In the genomic region with DNA sequence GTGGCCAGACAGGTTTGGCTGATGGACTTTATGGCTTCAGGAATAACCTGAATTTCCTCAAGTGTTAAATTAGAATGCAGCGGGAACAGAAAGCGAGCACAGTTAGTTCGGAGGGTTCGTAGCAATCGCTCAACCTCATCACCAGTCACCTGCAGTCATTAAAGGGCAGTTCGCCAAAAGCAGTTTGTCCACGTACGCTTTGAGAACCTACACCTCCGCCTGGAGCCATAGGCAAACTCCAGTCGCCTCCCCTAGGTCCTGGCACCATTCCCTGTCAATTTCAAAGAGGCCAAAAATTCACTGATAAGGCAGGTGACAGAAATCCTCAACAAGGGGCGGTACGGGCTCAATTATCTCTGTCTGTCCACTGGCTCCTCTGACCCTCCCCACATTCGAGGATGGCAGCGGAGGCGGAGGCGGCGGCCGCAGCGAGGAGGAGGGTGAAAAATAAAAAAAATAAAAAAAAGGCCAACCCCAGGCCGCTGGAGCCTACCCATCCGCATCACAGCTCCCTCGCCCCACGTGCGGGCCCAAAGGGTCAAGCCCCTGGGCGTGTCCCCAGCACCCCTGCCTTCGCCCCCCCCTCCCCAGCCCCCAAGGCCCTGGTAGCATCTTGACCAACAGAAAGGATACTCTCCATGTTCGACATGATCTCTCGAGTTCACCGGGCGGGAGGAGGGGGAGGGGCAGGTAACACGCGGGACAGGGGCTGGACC, we compare ENCODE assay signal across 8 mouse cellular contexts. TPM values are rescaled to one million over a fixed set of nuclear protein-coding genes. Genes with fewer than 3 reads are reported as not detected.
DNase-seq lines count a peak whose midpoint lies in the region; TF ChIP-seq lines count a peak whose summit lies in the region.

No protein-coding gene starts in this region.

- no peak overlapping the region for H3ac ChIP-seq in myocyte (ENCODE audit: control insufficient read depth, insufficient read length)

- H3K79me2 ChIP-seq in liver, adult 2 months (ENCODE audit: control insufficient read depth, insufficient read depth, low read length): no peaks in the 10 kb centered on the region
- no peaks in the 10 kb centered on the region for H3K79me2 ChIP-seq in myocyte (ENCODE audit: control insufficient read depth, insufficient read depth)

- no peak overlapping the region for H3K27ac ChIP-seq in cortical plate, adult 2 months (ENCODE audit: insufficient read depth, low read length)
- no peak overlapping the region for H3K27ac ChIP-seq in kidney, adult 2 months (ENCODE audit: insufficient read depth, low read depth, low read length)
- H3K27ac ChIP-seq in liver, adult 2 months (replicated peaks; ENCODE audit: insufficient read depth, low read depth, low read length): no peak overlapping the region

- peak overlapping the region; percentile 67 for H3K4me2 ChIP-seq in myocyte (ENCODE audit: low read depth)

- peak overlapping the region; percentile 81 for H3K4me3 ChIP-seq in cortical plate, adult 2 months (ENCODE audit: insufficient read depth, low read length)
- peak overlapping the region; percentile 96 for H3K4me3 ChIP-seq in kidney, adult 2 months (ENCODE audit: insufficient read depth, low read depth, low read length)
- H3K4me3 ChIP-seq in liver, adult 2 months (ENCODE audit: insufficient read depth, low read depth, low read length): peak overlapping the region; percentile 97
- H3K4me3 ChIP-seq in myocyte: peak overlapping the region; percentile 45

- H3K9ac ChIP-seq in liver, adult 2 months (ENCODE audit: low read depth, low read length): peak overlapping the region; percentile 83

- TF ChIP-seq POLR2A in cortical plate, adult 2 months (IDR thresholded peaks at IDR 0.05; ENCODE audit: extremely low read depth, insufficient read depth, low read length): no peak
- no peak for TF ChIP-seq POLR2A in kidney, adult 2 months (IDR thresholded peaks at IDR 0.05; ENCODE audit: low read depth, low read length)
- no peak for TF ChIP-seq POLR2A in liver, adult 2 months (IDR thresholded peaks at IDR 0.05; ENCODE audit: extremely low read depth, insufficient read depth, low read length)
- TF ChIP-seq POLR2A in myocyte (IDR thresholded peaks at IDR 0.05; ENCODE audit: insufficient read length, low read depth): no peak

- DNase-seq in thymus, postnatal 4 days: peak; percentile 35
- no peak for DNase-seq in thymus, adult 18-20 months
- DNase-seq in heart, adult 8-10 months (ENCODE audit: low spot score): peak; percentile 0
- DNase-seq in kidney, adult 2 months: peak; percentile 52
- peak; percentile 59 for DNase-seq in liver, adult 2 months (ENCODE audit: extremely low read depth, low read depth, low spot score)
- peak; percentile 22 for DNase-seq in urinary bladder, adult 2 months (ENCODE audit: low spot score)

- H3K27me3 ChIP-seq in kidney, adult 2 months (replicated peaks; ENCODE audit: control insufficient read depth, insufficient read depth, low read length): no peaks in the 10 kb centered on the region
- no peaks in the 10 kb centered on the region for H3K27me3 ChIP-seq in liver, adult 2 months (ENCODE audit: control insufficient read depth, insufficient read depth, low read length)
- no peaks in the 10 kb centered on the region for H3K27me3 ChIP-seq in myocyte (ENCODE audit: control insufficient read depth, insufficient read depth, insufficient read length)

- no peaks in the 10 kb centered on the region for H3K36me3 ChIP-seq in kidney, adult 2 months (ENCODE audit: control insufficient read depth, insufficient read depth, low read length)
- H3K36me3 ChIP-seq in liver, adult 2 months (ENCODE audit: control insufficient read depth, insufficient read depth, low read length): no peaks in the 10 kb centered on the region
- no peaks in the 10 kb centered on the region for H3K36me3 ChIP-seq in myocyte (ENCODE audit: control insufficient read depth, insufficient read depth)

- no peaks in the 10 kb centered on the region for H3K4me1 ChIP-seq in cortical plate, adult 2 months (ENCODE audit: control insufficient read depth, insufficient read depth, low read length)
- H3K4me1 ChIP-seq in kidney, adult 2 months (ENCODE audit: control insufficient read depth, insufficient read depth, low read length): no peaks in the 10 kb centered on the region
- no peaks in the 10 kb centered on the region for H3K4me1 ChIP-seq in liver, adult 2 months (ENCODE audit: control insufficient read depth, insufficient read depth, low read length)

- TF ChIP-seq CTCF in cortical plate, adult 2 months (IDR thresholded peaks at IDR 0.05; ENCODE audit: extremely low read depth, insufficient read depth, low read length): no peak
- TF ChIP-seq CTCF in kidney, adult 2 months (conservative IDR thresholded peaks at IDR 0.05; ENCODE audit: insufficient read depth, insufficient read length, low read depth, low read length): no peak
- TF ChIP-seq CTCF in liver, adult 2 months (IDR thresholded peaks at IDR 0.05; ENCODE audit: low read depth, low read length): no peak

- 2% methylated on average over 32 of the region's 32 CpGs for WGBS in kidney, adult 2 months
- WGBS in liver, adult 2 months: under 1% methylated on average over 28 of the region's 32 CpGs

TF ChIP-seq in myocyte, 11 proteins besides CTCF, POLR2A, EP300 and RAD21:
- TF ChIP-seq TCF12 (IDR thresholded peaks at IDR 0.05; ENCODE audit: insufficient read depth, poor library complexity, severe bottlenecking) (no peak), REST (IDR thresholded peaks at IDR 0.05; ENCODE audit: insufficient read depth, insufficient read length) (no peak), MAX (IDR thresholded peaks at IDR 0.05; ENCODE audit: low read depth) (no peak), POLR2AphosphoS2 (IDR thresholded peaks at IDR 0.05; ENCODE audit: insufficient read length, low read depth) (no peak), SRF (IDR thresholded peaks at IDR 0.05; ENCODE audit: control insufficient read depth, insufficient read length, low read depth) (no peak), USF1 (IDR thresholded peaks at IDR 0.05; ENCODE audit: low read depth) (no peak), MYOG (IDR thresholded peaks at IDR 0.05; ENCODE audit: control insufficient read depth in 1 of 3, insufficient read depth in 1 of 3, insufficient read length in 2 of 3, low read depth in 2 of 3) (no peak), TCF3 (IDR thresholded peaks at IDR 0.05; ENCODE audit: insufficient read length, low read depth) (no peak), MYOD1 (IDR thresholded peaks at IDR 0.05; ENCODE audit: control insufficient read depth in 1 of 3, insufficient read length in 2 of 3, low read depth in 2 of 3) (no peak), E2F4 (IDR thresholded peaks at IDR 0.05; ENCODE audit: insufficient read depth) (no peak), CEBPB (IDR thresholded peaks at IDR 0.05; ENCODE audit: insufficient read depth, poor library complexity, severe bottlenecking) (no peak)

RNA-seq across cellular contexts. Expression of a gene that starts 0.5 kb away (rescaled TPM):
- 19.7 and 20.4 TPM in 2 replicates for polyA plus RNA-seq in cortical plate, adult 2 months (2012; rRNA removed)
- total RNA-seq in heart, adult 8-10 months (2022): 1 to 10 TPM; 5.0 to 6.7 (median 5.5) TPM
- 3.1 and 3.6 TPM in 2 replicates for polyA plus RNA-seq in kidney, adult 2 months (2012; rRNA removed)
- 11.8 and 13.4 TPM in 2 replicates for total RNA-seq in liver, adult 2 months (2014; rRNA removed)
- polyA plus RNA-seq in liver, adult 2 months (2012; rRNA removed): 2.7 TPM in 2 replicates
- polyA plus RNA-seq in myocyte (2012; fragmentation: generic; extraction: Trizol): 2.4 TPM
- 11.1 and 11.7 TPM in 2 replicates for polyA plus RNA-seq in urinary bladder, adult 2 months (2012; rRNA removed)

RNA-seq across cellular contexts. Expression of a gene that starts 23.3 kb away (rescaled TPM):
- polyA plus RNA-seq in cortical plate, adult 2 months (2012; rRNA removed): not detected in 2 replicates
- total RNA-seq in heart, adult 8-10 months (2022): not detected
- polyA plus RNA-seq in kidney, adult 2 months (2012; rRNA removed): not detected in 2 replicates
- total RNA-seq in liver, adult 2 months (2014; rRNA removed): not detected in 2 replicates
- not detected in 2 replicates for polyA plus RNA-seq in liver, adult 2 months (2012; rRNA removed)
- polyA plus RNA-seq in myocyte (2012; fragmentation: generic; extraction: Trizol): not detected
- polyA plus RNA-seq in urinary bladder, adult 2 months (2012; rRNA removed): not detected in 2 replicates

Comparison
In these comparisons a context has a peak if more than half of its experiments do, and no peak if none do; other contexts are left out.
1. DNase-seq: peak in thymus, postnatal 4 days (single experiment), heart, adult 8-10 months (single experiment), kidney, adult 2 months (single experiment), liver, adult 2 months (single experiment) and urinary bladder, adult 2 months (single experiment); none in thymus, adult 18-20 months (0 of 2).
2. H3K4me3 ChIP-seq: peak in every context shown above with its lines; median percentile 97 in liver, adult 2 months; 96 in kidney, adult 2 months; 81 in cortical plate, adult 2 months; 45 in myocyte.